Mouse (Mus musculus) gastrocnemius, adult 2 months (tissue): ENCODE measurements at regions not wholly inside any gene's neighbourhood (a gene's known extent, or its start where the extent isn't known, plus 50 kb on each side); places are given as distances from the start of the nearest gene placed in this dataset.
A peak's percentile ranks its signal among the peaks of the same experiment; 100 is the strongest.

ENCODE experiments used
- DNase-seq: peaks from one replicate; pipeline ENCODE4 v3.0.0; 2022
- H3K27ac ChIP-seq: fragments of 200-600 bp; 2 replicates; pipeline ENCODE4 v1.8.1; 2022; ENCODE audit warnings: mild to moderate bottlenecking
- H3K4me3 ChIP-seq: fragments of 200-600 bp; 2 replicates; pipeline ENCODE4 v1.8.1; 2022; ENCODE audit warnings: mild to moderate bottlenecking, moderate library complexity
- CTCF ChIP-seq: fragments of 200-600 bp; IDR thresholded peaks from 2 replicates; pipeline ENCODE4 v1.8.1; 2022; ENCODE audit warnings: antibody characterized with exemption, mild to moderate bottlenecking, moderate library complexity
- intact Hi-C: fragments of 180-260 bp; cut with DNase I; formaldehyde crosslinking; loops from one replicate; pipeline ENCODE4 v1.15.1; 2025

DNA sequence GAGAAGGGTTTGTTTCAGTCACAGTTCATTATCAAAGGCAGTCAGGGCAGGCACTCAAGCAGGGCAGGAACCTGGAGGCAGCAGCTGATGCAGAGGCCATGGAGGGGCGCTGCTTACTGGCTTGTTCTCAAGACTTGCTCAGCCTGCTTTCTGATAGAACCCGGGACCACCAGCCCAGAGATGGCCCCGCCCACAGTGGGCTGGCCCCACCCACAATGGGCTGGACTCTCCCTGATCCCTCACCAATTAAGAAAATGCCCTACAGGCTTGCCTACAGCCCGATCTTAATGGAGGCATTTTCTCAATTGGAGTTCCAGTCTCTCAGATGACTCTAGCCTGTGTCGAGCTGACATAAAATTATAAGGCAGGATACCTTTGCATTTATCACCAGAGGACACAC lies 129.7 kb downstream of the Cryba4 start:
- intact Hi-C loops = no loop called here
- no peak overlapping the region for H3K27ac ChIP-seq
- H3K4me3 ChIP-seq = no peak overlapping the region
- DNase-seq = no peak
- no peak for TF ChIP-seq CTCF

- intact Hi-C loops = no loop called here
- no peak for DNase-seq
- H3K27ac ChIP-seq = no peak overlapping the region
- H3K4me3 ChIP-seq = no peak overlapping the region
- no peak for TF ChIP-seq CTCF
Measured at GRCm38 (mm10) chr5:112127171-112127570, 125.1 kb downstream of the Cryba4 start.

DNA sequence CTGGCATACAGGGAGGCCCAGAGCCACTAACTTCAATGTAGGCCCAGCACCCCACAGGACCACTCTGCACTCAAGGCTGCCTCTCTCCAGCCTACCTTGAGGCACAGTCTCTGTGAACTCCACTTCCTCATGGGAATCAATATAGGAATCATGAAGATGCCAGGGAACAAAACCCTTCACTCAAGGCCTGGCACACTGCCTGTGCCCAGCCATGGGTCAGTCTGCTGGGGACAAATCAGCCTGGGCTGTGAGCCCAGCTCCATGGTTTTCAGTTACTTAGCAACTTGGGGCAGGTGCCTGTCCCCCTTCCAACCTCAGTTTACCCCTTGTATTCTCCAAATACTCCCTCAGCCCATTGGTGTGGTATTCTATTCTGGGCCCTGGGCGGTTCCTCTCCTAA lies 119.6 kb downstream of the Cryba4 start:
- Histone ChIP-seq H3K4me3 (no peak overlapping the region), H3K27ac (no peak overlapping the region)
- no peak for TF ChIP-seq CTCF
- no peak for DNase-seq
- intact Hi-C loops = no loop called here

DNA sequence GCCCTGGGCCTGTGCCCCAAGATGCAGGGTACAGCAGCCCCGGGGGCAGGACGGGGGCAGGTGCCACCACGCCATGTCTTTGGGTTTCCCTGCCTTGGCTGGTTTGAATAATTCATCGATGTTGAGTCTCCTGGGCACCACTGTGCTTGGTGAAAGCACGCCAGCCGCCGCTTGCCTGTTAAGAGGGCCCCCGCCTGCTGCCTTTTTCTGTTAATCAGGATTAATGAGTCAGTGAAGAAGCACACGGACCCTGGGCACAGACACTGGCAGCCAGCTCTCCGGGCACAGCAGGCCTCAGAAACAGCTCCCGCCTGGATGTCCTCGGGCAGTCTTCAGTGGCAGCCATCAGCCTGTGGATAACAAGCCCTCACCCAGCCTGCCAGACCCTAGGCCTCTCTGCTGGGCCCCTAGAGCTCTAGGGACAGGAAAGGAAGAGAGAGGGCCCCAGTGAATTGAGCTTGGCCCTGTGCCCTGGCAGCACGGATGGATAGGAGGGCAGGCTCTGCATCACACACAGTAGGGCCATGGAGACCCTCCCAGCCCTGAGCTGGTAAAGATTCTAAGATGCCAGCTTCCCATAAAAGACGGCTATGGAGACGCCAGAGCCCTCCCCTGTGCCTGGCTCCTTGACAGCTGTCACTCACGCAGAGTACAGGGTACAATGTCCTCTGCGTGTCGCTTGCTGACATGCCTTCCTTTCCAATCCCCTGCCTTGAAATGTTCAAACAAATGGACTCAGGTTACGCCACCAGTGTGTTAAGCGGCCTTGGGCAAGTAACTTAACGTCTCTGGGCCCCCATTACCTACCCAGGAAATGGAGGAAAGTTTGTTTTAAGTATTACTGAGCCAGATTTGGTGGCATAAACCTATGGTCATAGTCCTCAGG lies 118.4 kb downstream of the Cryba4 start:
- H3K27ac ChIP-seq = no peak overlapping the region
- no peak overlapping the region for H3K4me3 ChIP-seq
- no peak for TF ChIP-seq CTCF
- intact Hi-C loops = no loop called here
- DNase-seq = no peak

DNA sequence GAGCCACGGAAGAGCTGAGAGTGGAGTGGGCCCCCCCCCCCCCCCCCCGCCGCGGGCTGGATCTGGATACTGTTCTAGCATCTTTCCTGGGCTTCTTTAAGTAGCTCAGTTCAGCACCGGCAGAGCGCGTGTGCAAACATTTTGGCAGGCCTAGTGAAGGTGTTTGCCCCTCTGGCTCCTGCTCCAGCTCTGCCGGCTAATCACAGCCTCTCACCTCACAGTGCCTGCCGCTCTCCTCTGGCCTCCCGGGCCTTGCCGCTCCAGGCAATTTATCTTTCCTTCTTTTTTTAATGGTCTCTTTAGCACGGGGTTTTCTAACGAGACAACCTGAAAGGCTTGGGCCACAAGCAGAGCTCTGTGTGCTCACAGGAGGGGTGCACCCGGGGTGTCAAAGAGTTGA lies 115.7 kb downstream of the Cryba4 start:
- intact Hi-C loops = no loop called here
- DNase-seq = no peak
- H3K27ac ChIP-seq = no peak overlapping the region
- no peak overlapping the region for H3K4me3 ChIP-seq
- no peak for TF ChIP-seq CTCF

DNA sequence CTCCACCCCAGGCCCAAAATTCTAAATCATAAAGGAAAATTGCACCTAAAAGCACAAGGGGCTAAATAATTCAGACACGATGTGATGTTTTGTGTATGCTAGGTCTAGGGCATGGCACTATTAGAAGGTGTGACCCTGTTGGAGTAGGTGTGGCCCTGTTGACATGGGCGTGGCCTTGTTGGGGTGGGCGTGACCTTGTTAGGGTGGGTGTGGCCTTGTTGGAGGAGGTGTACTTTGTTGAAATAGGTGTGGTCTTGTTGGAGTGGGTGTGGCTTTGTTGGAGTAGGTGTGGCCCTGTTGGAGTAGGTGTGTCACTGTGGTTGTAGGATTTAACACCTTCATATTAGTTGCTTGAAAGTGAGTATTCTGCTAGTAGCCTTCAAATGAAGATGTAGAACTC lies 114.1 kb downstream of the Cryba4 start:
- DNase-seq = no peak
- no peak for TF ChIP-seq CTCF
- intact Hi-C loops = no loop called here
- Histone ChIP-seq H3K27ac (no peak overlapping the region), H3K4me3 (no peak overlapping the region)

- no peak for TF ChIP-seq CTCF
- H3K27ac ChIP-seq = no peak overlapping the region
- H3K4me3 ChIP-seq = no peak overlapping the region
- DNase-seq = no peak
- intact Hi-C loops = no loop called here
Measured at GRCm38 (mm10) chr5:112142731-112143130, 109.6 kb downstream of the Cryba4 start.

DNA sequence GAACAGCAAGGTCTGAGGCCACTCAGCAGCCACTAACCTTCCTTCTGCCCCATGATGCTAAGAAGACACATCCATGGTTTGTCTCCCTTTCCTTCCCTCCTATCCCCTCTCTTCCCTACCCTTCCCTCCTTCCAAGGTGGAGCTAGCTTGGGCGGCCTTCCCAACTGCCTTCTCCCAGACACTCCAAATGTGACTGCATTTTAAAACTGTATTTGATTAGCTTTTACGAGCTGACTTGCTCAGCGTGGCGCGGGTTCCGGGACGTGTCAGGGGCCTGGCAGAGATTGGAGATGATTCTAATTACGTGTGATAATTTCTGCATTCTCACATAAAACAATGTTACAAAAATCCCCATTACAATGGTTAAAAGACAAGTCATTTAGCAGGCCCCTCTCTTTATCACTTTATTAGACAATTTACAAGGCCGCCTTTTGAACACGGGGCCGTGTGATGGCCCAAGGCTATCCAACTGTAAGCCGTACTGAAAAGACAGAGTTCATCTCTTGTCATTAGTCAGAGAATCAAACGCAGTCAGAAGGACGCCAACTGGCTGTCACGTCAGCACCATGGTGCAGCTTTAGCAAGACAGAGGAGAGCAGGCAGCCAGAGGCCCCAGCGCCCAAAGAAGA lies 108.2 kb downstream of the Cryba4 start:
- no peak for DNase-seq
- H3K27ac ChIP-seq = no peak overlapping the region
- TF ChIP-seq CTCF = no peak
- intact Hi-C loops = no loop called here
- H3K4me3 ChIP-seq = no peak overlapping the region

- TF ChIP-seq CTCF = no peak; the same call in 1 of the 2 replicates
- peak overlapping the region; percentile 66 for H3K4me3 ChIP-seq
- intact Hi-C loops = loop anchor here (2.0 to 10.0 kb wide), 4 partner anchors 329 to 881 kb away; no protein-coding TSS in a partner anchor
- H3K27ac ChIP-seq = peak overlapping the region; percentile 77
- peak; percentile 89 for DNase-seq
Measured at GRCm38 (mm10) chr5:112153675-112154085, 98.6 kb downstream of the Cryba4 start.

DNA sequence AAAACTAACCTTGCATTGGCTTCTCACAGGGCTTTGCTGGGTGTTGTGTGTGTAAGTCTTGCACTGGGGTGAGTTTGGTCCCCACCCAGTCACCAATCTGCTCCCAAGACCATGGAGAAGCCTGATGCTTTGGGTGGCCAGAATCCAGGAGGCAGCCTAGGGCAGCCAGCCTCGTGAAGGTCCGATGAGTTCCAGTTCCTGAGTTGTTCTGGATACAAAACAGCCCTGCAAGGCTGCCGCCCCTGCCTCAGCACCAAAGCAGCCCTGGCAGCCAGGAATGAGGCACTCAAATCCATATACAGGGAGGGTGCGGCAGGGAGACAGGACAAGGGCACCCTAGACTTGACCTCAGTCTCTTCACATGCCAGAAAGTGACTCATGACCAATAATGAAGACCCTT lies 97.7 kb downstream of the Cryba4 start:
- TF ChIP-seq CTCF = no peak
- intact Hi-C loops = loop anchor here (5.0 to 10.0 kb wide), 3 partner anchors 330 to 882 kb away; no protein-coding TSS in a partner anchor
- DNase-seq = peak; percentile 63
- peak overlapping the region; percentile 48; the same call in 1 of the 2 replicates for H3K4me3 ChIP-seq
- peak overlapping the region; percentile 77 for H3K27ac ChIP-seq

GRCm38 (mm10) chr5:112155051-112155450 lies 97.3 kb downstream of the Cryba4 start:
- no peak for TF ChIP-seq CTCF

GRCm38 (mm10) chr5:112156005-112156404 lies 96.3 kb downstream of the Cryba4 start:
- Histone ChIP-seq H3K4me3 (no peak overlapping the region), H3K27ac (no peak overlapping the region)
- no peak for TF ChIP-seq CTCF
- DNase-seq = no peak
- intact Hi-C loops = loop anchor here (10.0 kb wide), 2 partner anchors 331 to 471 kb away; no protein-coding TSS in a partner anchor

More at GRCm38 (mm10) chr5:112155051-112155450, 97.3 kb downstream of the Cryba4 start:
- intact Hi-C loops = loop anchor here (10.0 kb wide), 2 partner anchors 330 to 470 kb away; no protein-coding TSS in a partner anchor
- H3K27ac ChIP-seq = peak overlapping the region; percentile 77
- DNase-seq = no peak
- no peak overlapping the region for H3K4me3 ChIP-seq
